Mouse (Mus musculus): ENCODE measurements around the gene Asmt.

DNA sequence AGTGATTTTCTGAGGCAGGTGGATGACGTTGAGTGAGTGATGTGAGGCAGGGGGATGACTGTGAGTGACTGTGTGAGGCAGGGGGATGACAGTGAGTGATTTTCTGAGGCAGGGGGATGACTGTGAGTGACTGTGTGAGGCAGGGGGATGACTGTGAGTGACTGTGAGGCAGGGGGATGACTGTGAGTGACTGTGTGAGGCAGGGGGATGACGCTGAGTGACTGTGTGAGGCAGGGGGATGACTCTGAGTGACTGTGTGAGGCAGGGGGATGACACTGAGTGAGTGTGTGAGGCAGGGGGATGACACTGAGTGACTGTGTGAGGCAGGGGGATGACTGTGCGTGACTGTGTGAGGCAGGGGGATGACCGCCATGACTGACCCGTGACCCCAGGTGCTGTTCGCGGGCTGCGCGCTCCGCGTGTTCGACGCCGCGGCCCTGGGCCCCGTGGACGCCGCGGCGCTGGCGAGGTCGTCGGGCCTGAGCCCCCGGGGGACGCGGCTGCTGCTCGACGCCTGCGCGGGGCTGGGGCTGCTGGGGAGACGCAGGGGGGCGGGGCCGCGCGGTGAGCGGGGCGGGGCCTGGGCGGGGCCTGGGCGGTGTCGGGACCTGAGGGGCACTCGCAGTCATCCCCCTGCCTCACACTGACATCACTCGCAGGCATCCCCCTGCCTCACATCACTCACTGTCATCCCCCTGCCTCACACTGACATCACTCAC, 948 bp downstream of the Asmt start:
- TF ChIP-seq CTCF (conservative IDR thresholded peaks at IDR 0.05; ENCODE audit: low read length) (no peak), POU5F1 (IDR thresholded peaks at IDR 0.05; ENCODE audit: borderline replicate concordance, low read length) (no peak)

Measured in E14TG2a.4 (cell line).